Mouse (Mus musculus): ENCODE data around the gene Mipol1. TPM values are rescaled to one million over a fixed set of nuclear protein-coding genes. Genes with fewer than 3 reads are reported as not detected.

The Mipol1 gene
- polyA plus RNA-seq, 1 experiment from 2014 or later = 6.1 TPM

DNA sequence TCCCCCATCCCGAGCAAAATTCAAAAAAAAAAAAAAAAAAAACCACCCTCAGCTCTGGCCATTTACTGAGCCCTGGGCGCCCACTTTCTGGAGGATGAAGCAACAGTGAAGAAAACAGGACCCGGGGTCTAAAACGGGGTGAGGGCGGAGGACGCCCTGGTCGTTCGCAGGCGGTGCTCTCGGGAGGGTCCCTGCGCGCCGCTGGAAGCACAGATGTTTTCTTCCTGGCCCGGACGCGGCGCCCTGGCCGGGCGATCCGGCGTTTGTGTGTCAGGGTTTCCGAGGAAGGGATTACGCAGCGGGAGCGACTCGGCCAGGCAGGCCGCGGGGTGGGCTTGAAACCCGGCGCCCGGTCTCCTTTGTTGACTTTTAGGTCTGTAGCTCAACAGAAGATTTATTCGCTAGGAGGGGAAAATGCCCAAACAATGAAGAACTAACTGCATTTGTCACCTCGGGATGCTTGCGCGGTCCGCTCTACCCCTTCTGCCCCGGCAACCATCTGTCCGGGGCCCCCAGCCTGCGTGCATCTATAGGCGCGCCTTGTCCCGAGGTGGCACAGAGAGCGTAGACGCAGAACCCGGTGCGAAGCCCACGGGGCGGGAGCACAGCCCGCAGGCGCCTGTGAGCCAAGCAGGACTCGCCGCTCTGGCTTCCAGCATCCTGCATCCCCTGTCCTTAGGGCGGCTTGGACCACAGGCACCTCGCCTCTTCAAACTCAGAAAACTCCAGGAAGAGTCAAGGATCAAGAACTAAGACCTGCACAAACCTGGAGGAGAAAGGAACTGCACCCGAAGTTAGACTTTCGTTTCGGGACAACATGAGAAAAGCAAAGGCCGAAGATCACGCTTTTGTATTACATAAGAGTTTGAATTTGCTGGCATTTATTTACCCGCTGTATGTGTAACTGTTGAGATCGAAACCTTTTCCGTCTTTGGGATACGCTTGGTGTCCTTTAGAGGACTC, 308.6 kb downstream of the Mipol1 start:
- Histone ChIP-seq H3K27me3 (peaks cover 91% of the 10 kb centered on the region), H3K9me3 (replicated peaks) (no peaks in the 10 kb centered on the region), H3K4me1 (peaks cover 27% of the 10 kb centered on the region), H3K36me3 (ENCODE audit: poor library complexity, severe bottlenecking) (no peaks in the 10 kb centered on the region), H3K27ac (no peak overlapping the region), H3K4me2 (peak overlapping the region; percentile 54), H3K4me3 (peak overlapping the region; percentile 30), H3K9ac (peak overlapping the region; percentile 5; the same call in 1 of the 2 replicates)
- under 1% methylated on average over 59 of the region's 63 CpGs for WGBS
- peak; percentile 14; the same call in 1 of the 2 replicates for ATAC-seq

DNA sequence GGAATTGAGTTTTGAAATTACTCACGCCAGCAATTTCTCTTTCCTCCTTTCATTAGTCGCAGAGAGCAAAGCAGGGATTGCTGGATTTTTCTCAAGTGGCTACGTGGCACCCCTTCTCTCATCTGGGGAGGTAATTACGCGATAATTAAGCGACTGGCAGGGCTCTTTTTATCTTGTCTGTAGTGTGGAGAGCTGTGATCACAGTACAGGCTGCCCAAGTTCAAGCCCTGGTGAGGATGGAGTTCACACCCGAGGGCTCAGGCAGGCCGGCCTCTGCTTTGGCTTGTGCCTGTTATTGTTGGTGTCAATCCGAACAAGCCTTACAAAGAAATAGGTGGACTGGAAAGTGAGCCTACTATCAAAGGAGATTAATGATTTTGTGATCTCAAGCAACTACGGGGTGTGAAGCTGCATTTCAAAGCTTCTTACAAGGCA, 309.3 kb downstream of the Mipol1 start:
- no peak overlapping the region for H3K9ac ChIP-seq

DNA sequence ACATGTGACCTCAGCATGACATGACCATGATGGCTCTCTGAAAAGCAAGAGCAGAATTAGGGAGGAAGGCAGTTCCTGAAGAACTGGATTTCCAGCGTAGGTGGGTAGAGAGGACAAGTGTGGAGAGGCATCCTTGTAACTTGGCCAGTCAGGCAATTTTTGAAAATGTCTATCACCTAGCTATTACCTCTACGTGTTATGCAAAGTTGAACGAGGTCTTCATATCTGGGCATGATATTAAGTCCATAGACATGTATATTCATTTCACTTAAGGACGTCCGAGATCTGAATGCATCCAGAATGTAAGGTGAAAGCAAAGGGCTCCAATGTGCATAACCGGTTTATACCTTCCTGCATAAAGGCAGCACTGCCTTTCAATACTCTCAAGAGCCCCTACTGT, 310.9 kb downstream of the Mipol1 start:
- H3K36me3 ChIP-seq (ENCODE audit: poor library complexity, severe bottlenecking) = no peaks in the 10 kb centered on the region
- no peak overlapping the region for H3K4me2 ChIP-seq
- no peak overlapping the region for H3K4me3 ChIP-seq
- no peak overlapping the region for H3K9ac ChIP-seq
- peaks cover 91% of the 10 kb centered on the region for H3K27me3 ChIP-seq
- H3K27ac ChIP-seq = no peak overlapping the region
- 12% methylated on average over 6 of the region's 6 CpGs for WGBS
- peaks cover 26% of the 10 kb centered on the region for H3K4me1 ChIP-seq
- H3K9me3 ChIP-seq (replicated peaks) = no peaks in the 10 kb centered on the region
- ATAC-seq = no peak

More for the DNA sequence above, 309.3 kb downstream of the Mipol1 start:
- H3K27me3 ChIP-seq = peaks cover 91% of the 10 kb centered on the region
- H3K4me3 ChIP-seq = peak overlapping the region; percentile 30; the same call in 1 of the 2 replicates
- H3K4me2 ChIP-seq = peak overlapping the region; percentile 54
- H3K36me3 ChIP-seq (ENCODE audit: poor library complexity, severe bottlenecking) = no peaks in the 10 kb centered on the region
- under 1% methylated on average over 10 of the region's 10 CpGs for WGBS
- H3K27ac ChIP-seq = no peak overlapping the region
- ATAC-seq = no peak
- peaks cover 27% of the 10 kb centered on the region for H3K4me1 ChIP-seq
- no peaks in the 10 kb centered on the region for H3K9me3 ChIP-seq (replicated peaks)

DNA sequence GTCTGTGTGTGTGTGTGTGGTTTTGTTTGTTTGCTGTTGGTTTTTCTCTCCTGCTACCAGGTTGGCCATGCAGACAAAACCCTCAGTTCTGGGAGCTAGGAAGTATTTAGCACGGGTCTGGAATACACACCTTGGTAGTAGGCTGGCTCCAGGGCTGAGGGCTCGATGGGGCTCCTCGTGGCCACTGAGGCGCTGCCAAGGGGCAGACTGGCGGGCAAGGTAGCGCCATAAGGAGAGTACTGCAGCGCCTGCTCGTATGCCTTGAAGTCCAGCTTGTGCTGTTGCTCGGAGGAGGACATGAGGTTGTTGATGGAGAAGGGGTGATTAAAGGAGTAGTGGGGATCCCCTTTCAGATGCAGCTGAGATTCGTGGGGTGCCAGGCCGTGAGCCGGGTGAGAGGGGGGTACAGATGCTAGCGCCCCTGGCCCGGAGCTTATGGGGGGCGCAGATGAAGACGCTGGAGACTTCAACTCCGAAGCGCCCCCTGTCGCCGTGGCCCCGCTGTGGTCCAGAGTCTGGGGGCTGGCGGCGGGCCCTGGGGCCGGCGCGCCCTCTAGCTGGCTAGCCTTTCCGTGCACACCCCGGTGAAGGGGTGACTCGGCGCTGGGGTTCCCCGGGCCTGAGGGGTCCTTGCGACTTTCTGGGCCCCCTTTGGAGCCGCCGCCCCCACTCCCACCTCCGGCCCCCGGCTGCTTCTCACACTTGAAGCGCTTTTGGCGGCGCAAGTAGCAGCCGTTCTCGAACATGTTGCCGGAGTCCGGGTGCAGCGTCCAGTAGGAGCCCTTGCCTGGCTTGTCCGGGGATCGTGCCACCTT, 311.9 kb downstream of the Mipol1 start:
- Histone ChIP-seq H3K36me3 (ENCODE audit: poor library complexity, severe bottlenecking) (no peaks in the 10 kb centered on the region), H3K27ac (no peak overlapping the region), H3K9ac (no peak overlapping the region), H3K4me2 (peak overlapping the region; percentile 37), H3K4me1 (peaks cover 33% of the 10 kb centered on the region), H3K9me3 (replicated peaks) (no peaks in the 10 kb centered on the region), H3K4me3 (peak overlapping the region; percentile 6), H3K27me3 (peaks cover 91% of the 10 kb centered on the region)
- peak; percentile 11; the same call in 1 of the 2 replicates for ATAC-seq
- WGBS = under 1% methylated on average over 45 of the region's 46 CpGs

DNA sequence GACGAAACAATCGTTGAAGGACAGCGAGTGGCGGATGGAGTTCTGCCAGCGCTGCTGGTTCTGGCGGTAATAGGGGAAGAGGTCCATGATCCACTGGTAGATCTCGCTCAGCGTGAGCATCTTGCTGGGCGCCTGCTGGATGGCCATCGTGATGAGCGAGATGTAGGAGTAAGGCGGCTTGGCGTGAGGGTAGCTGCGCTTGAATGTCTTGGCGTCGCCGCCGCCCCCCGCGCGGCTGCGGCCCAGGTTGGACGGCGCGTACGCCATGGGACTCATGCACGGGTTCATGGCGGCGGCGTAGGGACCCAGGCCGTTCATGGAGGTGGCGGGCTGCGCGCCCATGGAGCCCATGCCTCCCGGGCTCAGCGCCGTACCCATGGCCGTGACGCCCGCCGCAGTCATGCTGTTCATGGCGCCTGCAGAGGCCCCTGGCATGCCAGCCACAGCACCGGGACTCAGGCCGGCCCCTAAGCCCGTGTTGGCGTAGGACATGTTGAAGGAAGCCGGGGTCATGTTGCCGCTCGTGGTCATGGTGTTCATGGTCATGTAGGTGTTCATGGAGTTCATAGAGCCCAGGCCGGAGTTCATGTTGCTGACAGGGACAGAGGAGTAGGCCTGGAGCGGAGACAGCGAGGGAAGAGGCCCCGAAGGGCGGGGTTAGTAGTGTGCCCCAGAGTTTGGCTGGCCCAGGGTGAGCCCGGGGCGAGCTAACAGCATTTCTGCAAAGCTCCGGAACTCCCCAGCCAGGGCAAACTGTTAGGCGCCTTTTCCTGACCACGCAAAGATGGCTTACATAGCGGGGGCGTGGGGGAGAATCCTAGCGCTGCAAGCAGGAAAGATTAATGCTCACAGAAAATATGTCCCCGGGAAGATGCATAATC, 312.8 kb downstream of the Mipol1 start:
- 2% methylated on average over 63 of the region's 63 CpGs for WGBS
- Histone ChIP-seq H3K9me3 (replicated peaks) (no peaks in the 10 kb centered on the region), H3K27ac (no peak overlapping the region), H3K4me1 (peaks cover 33% of the 10 kb centered on the region), H3K4me3 (peak overlapping the region; percentile 6; the same call in 1 of the 2 replicates), H3K4me2 (peak overlapping the region; percentile 37), H3K27me3 (peaks cover 96% of the 10 kb centered on the region), H3K9ac (no peak overlapping the region), H3K36me3 (ENCODE audit: poor library complexity, severe bottlenecking) (no peaks in the 10 kb centered on the region)
- no peak for ATAC-seq

DNA sequence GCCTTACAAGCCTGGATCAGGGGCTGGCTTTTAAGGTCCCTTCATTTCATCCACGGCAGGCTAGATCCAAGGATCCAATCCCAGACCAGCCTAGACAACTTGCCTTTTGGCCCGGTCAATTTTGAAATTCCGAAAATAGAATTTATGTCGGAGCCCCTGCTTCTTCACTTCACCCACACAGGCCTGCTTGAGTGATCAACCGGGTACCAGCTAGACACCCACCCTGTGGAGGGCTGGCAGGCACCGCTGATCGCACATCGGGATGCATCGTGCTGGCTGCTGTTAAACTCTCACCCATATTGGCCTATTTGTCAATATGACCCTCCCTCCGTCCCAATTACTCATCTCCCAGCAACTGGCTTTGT, 313.4 kb downstream of the Mipol1 start:
- no peak for ATAC-seq
- Histone ChIP-seq H3K4me1 (peaks cover 30% of the 10 kb centered on the region), H3K9ac (no peak overlapping the region), H3K4me3 (no peak overlapping the region), H3K36me3 (ENCODE audit: poor library complexity, severe bottlenecking) (no peaks in the 10 kb centered on the region), H3K27ac (no peak overlapping the region), H3K4me2 (no peak overlapping the region), H3K27me3 (peaks cover 96% of the 10 kb centered on the region), H3K9me3 (replicated peaks) (no peaks in the 10 kb centered on the region)
- 5% methylated on average over 10 of the region's 10 CpGs for WGBS

DNA sequence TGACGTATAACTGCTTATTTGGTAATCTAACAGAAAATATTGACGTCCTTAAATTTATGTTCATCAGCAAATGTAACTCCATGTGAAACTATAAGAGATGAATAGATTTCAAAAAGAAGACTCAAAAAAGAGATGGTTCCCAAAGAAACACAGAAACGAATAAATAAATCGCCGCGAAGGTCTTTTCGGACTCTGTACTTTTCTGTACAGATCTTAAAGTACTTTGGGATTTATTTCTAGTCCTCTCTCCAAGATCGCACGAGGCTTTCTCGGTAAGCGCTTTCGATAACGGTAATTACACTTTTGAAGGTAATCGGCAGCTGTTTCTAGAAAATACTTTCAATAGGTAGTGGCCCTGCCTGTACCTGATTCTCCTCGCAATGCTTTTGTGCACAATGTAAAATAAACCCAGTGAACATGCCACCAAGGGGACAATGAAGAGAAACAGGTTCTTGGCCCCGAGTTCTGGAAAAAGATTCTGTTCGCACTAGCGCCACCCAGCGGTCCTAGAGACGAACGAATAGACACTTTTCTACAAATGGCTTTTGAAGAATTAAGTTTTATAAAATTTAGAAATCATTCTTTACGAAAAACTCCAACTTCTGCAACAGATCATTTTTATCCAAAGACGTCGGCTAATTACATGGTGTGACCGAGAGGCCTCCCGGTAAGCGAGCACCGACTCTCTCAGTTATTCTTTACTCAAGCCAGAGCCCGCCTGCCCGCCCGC, 314.6 kb downstream of the Mipol1 start:
- Histone ChIP-seq H3K9ac (no peak overlapping the region), H3K4me2 (peak overlapping the region; percentile 79), H3K4me3 (peak overlapping the region; percentile 47), H3K36me3 (ENCODE audit: poor library complexity, severe bottlenecking) (no peaks in the 10 kb centered on the region), H3K27me3 (peaks cover 96% of the 10 kb centered on the region), H3K4me1 (peaks cover 23% of the 10 kb centered on the region), H3K9me3 (replicated peaks) (no peaks in the 10 kb centered on the region), H3K27ac (no peak overlapping the region)
- WGBS = under 1% methylated on average over 31 of the region's 31 CpGs
- 0 out of 2 replicates have a peak, but pooled peaks have one; percentile 19 for ATAC-seq

DNA sequence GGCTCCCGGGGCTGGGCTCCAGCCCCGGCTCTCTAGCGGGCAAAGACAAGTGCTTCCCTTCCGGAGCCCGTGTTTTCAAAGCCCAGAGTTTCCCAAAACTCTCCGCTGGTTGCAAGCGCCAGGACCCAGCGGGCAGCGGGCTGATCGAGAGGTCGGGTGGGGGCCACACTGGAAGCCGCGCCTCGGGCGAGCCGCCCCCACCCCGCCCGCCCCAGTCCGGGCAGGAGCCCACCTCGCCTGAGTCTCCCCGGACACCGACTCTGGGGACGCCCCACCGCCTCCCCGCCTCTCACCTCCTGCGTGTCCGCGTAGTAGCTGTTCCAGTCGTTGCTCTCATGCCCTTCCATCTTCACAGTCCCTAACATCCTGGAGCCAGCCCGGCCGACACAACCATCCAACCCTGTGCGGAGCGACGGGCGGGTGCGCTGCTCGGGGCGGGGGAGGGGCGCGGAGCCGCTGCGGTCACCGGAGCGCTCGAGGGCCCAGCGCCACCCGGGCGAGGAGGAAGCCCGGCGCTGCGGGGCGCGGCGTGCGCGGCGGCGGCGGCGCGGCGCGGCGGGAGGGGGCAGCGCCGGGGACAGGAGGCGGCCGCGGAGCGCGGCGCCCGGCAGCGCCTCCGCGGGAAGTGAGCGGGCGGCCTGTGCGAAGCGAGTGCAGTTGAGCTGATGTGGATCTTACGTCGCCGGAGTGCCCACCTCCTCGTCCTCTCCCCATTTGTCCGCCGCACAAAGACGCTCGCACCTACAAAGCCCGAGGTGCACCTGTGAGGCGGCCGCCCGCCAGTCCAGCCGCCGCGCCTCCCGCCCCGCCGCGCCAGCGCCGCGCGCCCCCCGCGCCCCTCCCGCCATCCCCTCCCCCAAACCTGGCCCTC, 315.4 kb downstream of the Mipol1 start:
- Histone ChIP-seq H3K9ac (peak overlapping the region; percentile 51), H3K4me1 (peaks cover 23% of the 10 kb centered on the region), H3K4me2 (peak overlapping the region; percentile 79), H3K27ac (no peak overlapping the region), H3K4me3 (peak overlapping the region; percentile 47), H3K27me3 (peaks cover 100% of the 10 kb centered on the region), H3K9me3 (replicated peaks) (no peaks in the 10 kb centered on the region), H3K36me3 (ENCODE audit: poor library complexity, severe bottlenecking) (no peaks in the 10 kb centered on the region)
- peak; percentile 60 for ATAC-seq
- WGBS = under 1% methylated on average over 77 of the region's 106 CpGs
